Mouse (Mus musculus): ENCODE results near the gene Gm12253.

DNA sequence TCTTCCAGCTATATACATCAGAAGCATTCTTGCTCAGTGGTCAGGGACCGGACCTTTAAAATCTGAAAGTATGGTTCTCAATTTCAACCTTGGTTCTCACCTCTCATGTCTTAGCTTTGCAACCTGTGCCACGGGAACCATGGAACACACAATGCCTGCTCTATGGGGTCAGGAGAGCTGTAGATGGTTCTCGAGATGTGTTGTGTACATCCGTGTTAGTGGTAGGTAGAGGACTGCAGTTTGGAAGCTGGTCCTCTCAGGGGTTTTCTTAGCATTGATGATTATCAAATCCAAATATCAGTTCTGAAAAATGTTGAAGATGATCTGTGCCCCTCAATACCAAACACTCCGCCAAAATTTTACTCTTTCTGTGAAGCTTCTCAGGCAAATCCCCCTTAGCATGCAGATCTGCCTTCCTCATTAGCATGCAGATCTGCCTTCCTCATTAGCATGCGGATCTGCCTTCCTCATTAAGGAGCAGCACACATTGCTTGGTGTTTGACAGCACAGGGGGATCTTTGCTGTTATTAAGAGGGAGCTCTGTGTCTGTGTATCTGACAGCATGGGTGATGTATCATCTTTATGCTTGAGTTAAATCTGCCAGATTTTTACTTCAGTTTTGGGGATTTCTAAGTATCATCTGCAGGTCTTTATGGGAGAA lies 32.2 kb upstream of the Gm12253 start:
- TF ChIP-seq POLR2A (IDR thresholded peaks at IDR 0.05; ENCODE audit: borderline replicate concordance, extremely low read depth, low read depth, low read length) (no peak), CTCF (IDR thresholded peaks at IDR 0.05; ENCODE audit: insufficient read depth, low read length) (no peak)
